Mouse (Mus musculus) ES-CJ7 (cell line): ENCODE results near the gene Gm13694.
"Not testable (repeated sequence)": the region's sequence is repeated elsewhere in the genome, so short reads cannot be mapped to it uniquely, and the experiment has no call there.

Experiments used
- DNase-seq: peaks from one replicate; pipeline ENCODE4 v3.0.0; 2011; ENCODE audit warnings: low read depth, low spot score

Gene Gm13694

GRCm38 (mm10) chr2:83978633-83979032 lies at the start of gene Gm13694:
Gm13694 (plus strand) TSS chr2:83978933.
- DNase-seq: not testable (repeated sequence)

DNA sequence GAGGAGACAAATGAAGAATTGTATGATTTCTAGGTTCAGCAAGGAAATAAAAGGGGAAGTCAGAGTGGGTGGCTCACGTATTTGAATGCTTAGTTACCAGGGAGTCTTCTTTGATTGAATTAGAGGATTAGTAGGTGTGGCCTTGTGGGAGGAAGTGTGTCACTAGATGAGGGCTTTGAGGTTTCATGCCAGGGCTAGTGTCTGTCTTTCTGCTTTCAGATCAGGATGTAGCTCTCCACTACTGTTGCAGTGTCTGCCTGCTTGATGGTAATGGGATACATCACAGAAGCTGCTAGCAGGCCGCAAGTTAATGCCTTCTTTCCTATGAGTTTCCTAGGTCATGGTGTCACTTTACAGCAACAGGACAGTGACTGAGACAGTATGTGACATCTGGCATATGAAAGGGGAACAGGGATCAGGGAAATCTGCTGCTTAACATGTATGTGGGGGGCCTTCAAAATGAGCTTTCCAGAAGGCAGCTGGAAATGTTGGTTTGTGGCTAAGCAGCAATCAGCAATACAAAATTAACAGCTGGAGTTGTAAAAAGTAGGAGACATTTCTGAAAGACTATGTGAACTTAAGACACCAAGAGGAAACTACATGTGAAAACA lies 49.1 kb upstream of the Gm13694 start:
- no peak for DNase-seq

DNA sequence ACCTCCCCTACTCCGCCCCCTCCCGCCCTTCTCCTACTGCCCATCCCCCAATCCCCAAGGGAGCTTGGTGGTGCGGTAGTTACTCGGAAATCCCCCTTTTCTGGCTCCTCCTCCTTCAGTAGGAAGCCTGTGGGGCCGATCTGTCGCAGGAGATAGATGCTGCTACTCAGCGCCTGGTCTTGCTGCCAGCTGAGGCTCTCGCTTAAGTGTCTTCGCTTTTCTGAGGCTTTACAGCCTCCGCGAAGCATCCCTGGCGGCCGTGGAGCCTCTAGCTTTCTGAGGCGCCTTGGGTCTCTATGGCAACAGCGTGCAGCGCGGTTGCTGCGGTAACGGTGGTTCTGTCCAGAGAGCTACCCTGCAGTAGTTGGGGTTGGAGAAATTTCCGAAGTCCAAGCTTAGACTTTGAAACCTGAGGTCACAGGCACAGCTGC lies 37.8 kb upstream of the Gm13694 start, which contains the start of gene Zswim2:
Gene Zswim2 (minus strand): TSS at position 298 of the 431 bp plus-strand sequence.
- peak; percentile 81 for DNase-seq

- no peak for DNase-seq
Measured at GRCm38 (mm10) chr2:83941378-83941777, 37.4 kb upstream of the Gm13694 start.

DNA sequence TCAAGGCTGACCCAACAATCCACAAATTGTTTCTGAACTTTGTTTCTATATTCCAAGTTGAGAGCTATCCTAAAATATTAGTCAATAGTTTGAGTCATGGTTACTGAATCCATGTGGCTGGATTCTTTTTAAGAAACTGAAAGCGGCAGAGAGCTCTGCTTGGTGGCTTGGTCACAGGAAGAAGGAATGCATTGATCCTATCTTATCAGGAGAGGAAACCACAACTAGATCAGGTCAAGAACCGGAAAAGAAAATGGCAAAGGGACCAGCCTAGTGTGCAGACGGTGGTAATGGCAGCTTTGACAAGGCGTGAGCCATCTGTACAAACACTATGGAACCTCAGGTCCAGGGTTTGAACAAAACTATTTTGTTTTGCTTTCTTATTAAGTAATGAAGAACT lies 36.9 kb upstream of the Gm13694 start:
- DNase-seq: no peak

DNA sequence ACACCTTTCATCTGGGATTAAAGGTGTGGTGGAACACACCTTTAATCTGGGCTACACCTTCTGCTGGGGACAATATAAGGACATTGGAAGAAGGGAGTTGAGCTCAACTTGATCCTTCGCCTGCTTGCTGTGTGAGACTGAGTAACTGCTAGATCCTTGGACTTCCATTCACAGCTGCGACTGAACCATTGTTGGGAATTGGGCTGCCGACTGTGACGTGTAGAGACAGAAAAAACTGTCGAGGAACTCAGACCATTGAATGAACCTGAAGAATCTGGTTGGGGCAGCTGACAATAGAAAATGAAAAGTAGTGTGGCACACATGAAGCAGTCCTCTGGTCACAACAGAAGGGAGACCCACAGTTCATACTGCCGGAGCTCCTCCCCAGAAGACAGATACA lies 23.3 kb upstream of the Gm13694 start, which contains the start of gene Gm13698:
Gene Gm13698 (plus strand): TSS at position 301 of the 400 bp plus-strand sequence.
- not testable (repeated sequence) for DNase-seq

- not testable (repeated sequence) for DNase-seq
Measured at GRCm38 (mm10) chr2:83961203-83961602, 17.5 kb upstream of the Gm13694 start, which contains the start of gene Gm13693. Gm13693 (plus strand) TSS chr2:83961503.

DNA sequence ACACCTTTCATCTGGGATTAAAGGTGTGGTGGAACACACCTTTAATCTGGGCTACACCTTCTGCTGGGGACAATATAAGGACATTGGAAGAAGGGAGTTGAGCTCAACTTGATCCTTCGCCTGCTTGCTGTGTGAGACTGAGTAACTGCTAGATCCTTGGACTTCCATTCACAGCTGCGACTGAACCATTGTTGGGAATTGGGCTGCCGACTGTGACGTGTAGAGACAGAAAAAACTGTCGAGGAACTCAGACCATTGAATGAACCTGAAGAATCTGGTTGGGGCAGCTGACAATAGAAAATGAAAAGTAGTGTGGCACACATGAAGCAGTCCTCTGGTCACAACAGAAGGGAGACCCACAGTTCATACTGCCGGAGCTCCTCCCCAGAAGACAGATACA lies 11.7 kb upstream of the Gm13694 start, which contains the start of gene Gm13695:
Gene Gm13695 (plus strand): TSS at position 301 of the 400 bp plus-strand sequence.
- DNase-seq: not testable (repeated sequence)

DNA sequence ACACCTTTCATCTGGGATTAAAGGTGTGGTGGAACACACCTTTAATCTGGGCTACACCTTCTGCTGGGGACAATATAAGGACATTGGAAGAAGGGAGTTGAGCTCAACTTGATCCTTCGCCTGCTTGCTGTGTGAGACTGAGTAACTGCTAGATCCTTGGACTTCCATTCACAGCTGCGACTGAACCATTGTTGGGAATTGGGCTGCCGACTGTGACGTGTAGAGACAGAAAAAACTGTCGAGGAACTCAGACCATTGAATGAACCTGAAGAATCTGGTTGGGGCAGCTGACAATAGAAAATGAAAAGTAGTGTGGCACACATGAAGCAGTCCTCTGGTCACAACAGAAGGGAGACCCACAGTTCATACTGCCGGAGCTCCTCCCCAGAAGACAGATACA lies 5.9 kb upstream of the Gm13694 start, which contains the start of gene Gm13696:
Gene Gm13696 (plus strand): TSS at position 301 of the 400 bp plus-strand sequence.
- DNase-seq: not testable (repeated sequence)

DNA sequence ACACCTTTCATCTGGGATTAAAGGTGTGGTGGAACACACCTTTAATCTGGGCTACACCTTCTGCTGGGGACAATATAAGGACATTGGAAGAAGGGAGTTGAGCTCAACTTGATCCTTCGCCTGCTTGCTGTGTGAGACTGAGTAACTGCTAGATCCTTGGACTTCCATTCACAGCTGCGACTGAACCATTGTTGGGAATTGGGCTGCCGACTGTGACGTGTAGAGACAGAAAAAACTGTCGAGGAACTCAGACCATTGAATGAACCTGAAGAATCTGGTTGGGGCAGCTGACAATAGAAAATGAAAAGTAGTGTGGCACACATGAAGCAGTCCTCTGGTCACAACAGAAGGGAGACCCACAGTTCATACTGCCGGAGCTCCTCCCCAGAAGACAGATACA lies 5.7 kb downstream of the Gm13694 start, which contains the start of gene Gm13697:
Gene Gm13697 (plus strand): TSS at position 301 of the 400 bp plus-strand sequence.
- not testable (repeated sequence) for DNase-seq

DNA sequence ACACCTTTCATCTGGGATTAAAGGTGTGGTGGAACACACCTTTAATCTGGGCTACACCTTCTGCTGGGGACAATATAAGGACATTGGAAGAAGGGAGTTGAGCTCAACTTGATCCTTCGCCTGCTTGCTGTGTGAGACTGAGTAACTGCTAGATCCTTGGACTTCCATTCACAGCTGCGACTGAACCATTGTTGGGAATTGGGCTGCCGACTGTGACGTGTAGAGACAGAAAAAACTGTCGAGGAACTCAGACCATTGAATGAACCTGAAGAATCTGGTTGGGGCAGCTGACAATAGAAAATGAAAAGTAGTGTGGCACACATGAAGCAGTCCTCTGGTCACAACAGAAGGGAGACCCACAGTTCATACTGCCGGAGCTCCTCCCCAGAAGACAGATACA lies 11.5 kb downstream of the Gm13694 start, which contains the start of gene Gm13691:
Gene Gm13691 (plus strand): TSS at position 301 of the 400 bp plus-strand sequence.
- DNase-seq: not testable (repeated sequence)

DNA sequence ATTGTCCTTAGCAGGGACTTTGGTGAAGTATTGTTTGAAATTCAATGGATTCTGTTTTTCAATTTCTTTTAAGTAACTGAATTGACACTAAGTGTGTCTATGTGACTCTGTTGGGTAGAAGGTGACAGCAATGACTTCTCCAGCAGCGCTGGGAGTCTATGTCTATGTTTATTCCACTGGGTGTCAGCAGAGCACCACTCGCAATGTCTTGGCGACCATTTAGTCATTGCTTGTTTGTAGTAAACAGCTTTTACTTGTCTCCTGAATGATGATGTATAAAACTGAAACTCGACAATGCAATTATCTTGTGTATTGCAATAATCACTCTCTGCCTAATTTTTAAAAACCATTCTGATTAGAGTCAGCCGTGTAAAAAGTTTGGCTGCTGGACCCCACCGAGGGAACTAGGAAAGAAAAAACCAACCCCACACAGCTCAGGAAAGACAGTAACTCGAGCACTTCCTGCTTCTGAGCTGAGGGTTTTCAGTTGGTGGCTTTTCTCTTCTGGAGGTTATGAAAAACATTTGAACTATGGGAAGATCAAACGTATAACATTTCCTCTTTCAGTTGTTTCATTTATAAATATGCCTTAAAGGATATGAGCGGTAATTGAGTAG lies 15.0 kb downstream of the Gm13694 start:
- DNase-seq: not testable (repeated sequence)

DNA sequence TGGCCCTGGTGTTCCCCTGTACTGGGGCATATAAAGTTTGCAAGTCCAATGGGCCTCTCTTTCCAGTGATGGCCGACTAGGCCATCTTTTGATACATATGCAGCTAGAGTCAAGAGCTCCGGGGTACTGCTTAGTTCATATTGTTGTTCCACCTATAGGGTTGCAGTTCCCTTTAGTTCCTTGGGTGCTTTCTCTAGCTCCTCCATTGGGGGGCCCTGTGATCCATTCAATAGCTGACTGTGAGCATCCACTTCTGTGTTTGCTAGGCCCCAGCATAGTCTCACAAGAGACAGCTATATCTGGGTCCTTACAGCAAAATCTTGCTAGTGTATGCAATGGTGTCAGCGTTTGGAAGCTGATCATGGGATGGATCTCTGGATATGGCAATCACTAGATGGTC lies 15.8 kb downstream of the Gm13694 start:
- not testable (repeated sequence) for DNase-seq

- DNase-seq: no peak
Measured at GRCm38 (mm10) chr2:84008913-84009312, 30.2 kb downstream of the Gm13694 start.

DNA sequence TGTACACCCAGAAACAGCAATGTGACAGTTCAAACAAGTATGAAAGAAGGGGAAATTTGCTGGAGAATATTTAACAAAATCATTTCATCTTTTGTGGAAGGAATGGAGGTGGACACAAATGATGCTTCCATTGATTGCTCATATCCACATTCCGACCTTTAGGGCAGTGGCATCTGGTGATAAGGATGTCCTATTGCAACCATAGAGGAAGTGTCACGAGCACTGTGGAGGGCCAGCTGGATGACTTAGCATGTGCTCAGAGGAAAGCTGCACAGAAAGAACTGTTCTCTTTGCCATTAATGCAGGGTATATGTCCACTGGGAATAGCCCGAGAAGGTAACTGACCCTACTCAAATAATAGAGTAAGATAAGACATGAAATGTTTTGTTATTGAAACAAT lies 31.1 kb downstream of the Gm13694 start:
- no peak for DNase-seq

- DNase-seq: no peak
Measured at GRCm38 (mm10) chr2:84014572-84014971, 35.8 kb downstream of the Gm13694 start.

- DNase-seq: not testable (repeated sequence)
Measured at GRCm38 (mm10) chr2:84016291-84016690, 37.6 kb downstream of the Gm13694 start.

DNA sequence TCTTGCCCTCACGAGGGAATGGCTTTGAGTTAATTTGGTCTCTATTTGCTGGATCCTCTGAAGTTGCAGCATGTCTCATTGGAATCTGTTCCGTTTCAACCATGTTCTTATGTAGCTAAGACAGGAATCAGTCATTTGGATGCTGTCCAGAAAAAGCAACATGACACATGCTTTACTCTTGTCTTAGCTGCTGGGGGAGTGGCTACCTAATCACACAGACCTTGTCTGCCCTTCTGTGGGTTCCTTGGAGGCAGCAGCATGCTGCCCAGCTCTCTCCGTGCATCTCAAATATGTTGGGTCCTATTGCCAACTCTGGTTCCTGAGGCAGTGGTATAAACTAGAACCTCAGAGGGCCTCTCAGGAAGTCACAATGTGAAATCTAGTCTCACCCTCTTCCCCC lies 39.6 kb downstream of the Gm13694 start:
- DNase-seq: no peak

DNA sequence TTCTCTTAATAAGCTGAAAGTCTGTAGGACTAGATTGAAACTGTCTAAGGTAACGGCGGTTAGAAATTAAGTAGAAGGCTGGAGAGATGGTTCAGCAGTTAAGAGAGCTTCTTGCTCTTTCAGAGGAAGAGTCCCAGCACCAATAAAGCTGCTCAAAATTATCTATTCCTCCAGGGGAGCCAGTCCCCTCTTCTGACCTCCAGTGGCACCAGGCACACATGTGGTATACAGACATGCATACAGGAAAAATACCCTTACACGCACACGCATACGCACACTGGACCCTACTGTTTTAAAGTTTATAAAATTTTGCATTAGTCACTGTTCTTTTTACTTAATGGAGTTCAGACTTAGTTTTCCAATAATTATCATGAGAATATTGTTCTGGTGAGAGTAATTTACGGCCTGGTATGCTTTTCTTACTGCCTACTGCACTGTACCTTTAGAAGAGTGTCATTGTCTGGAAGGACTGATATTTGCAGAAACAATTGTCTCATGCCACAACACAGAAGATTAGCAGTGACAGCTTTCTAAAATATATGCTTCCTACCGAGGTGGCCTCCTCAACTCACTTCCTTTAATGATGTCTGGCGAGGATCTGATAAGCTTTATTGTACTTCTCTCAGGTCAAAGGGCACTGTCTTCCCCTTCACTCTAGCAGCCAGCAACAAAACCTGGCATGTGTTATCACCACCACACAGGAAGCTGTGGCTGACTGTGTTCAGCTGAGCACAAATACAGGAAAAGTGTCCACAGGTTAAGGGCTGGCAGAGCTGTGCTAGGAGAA lies 41.0 kb downstream of the Gm13694 start:
- no peak for DNase-seq

- no peak for DNase-seq
Measured at GRCm38 (mm10) chr2:84021930-84022329, 43.2 kb downstream of the Gm13694 start.

GRCm38 (mm10) chr2:84022905-84023304 lies 44.2 kb downstream of the Gm13694 start:
- no peak for DNase-seq

DNA sequence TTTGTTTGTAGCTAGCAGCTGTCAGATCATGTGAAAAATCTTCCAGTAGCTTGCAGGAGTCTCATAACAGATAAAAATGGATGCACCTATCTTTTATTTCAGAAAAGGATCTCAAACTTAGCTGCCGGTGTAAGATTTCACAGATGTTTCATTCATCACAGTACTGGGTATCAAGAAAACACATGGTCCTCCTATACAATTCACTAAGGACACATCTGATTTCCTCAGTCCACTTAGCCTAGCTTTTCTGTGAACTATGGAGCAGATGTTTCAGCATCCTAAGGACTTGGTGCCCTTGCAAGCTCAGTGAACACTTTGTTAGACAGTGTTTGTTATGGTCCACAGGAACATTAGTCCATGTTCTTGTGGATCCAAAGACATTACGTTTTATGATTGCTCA lies 44.6 kb downstream of the Gm13694 start:
- DNase-seq: no peak
